Mouse (Mus musculus): ENCODE measurements at regions not wholly inside any gene's neighbourhood (a gene's known extent, or its start where the extent isn't known, plus 50 kb on each side); places are given as distances from the start of the nearest gene placed in this dataset.

DNA sequence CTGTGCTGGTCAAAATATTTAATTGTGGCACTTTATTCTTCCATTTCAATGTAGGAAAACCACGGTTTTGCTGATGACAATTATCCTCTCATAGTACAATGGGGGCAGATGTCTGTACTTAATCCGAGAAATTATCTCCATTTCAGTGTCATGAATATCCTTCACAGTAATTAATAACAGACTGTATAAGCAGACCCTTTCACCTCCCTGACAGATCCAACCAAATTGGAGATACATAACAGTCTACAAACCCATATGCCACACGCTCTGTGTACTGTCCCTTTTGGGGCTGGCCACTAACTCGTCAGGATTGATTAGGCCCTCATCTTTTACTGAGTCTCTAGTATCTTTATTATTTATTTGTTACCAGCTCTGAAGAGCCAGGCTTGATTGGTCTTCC lies 212.6 kb upstream of the Igfbp7 start:
- DNase-seq (ENCODE audit: low read depth, low spot score) = no peak

GRCm38 (mm10) chr5:77610496-77610895 lies 202.7 kb upstream of the Igfbp7 start:
- DNase-seq (ENCODE audit: low read depth, low spot score) = peak; percentile 21

GRCm38 (mm10) chr5:77594719-77595118 lies 186.9 kb upstream of the Igfbp7 start:
- DNase-seq (ENCODE audit: low read depth, low spot score) = no peak

DNA sequence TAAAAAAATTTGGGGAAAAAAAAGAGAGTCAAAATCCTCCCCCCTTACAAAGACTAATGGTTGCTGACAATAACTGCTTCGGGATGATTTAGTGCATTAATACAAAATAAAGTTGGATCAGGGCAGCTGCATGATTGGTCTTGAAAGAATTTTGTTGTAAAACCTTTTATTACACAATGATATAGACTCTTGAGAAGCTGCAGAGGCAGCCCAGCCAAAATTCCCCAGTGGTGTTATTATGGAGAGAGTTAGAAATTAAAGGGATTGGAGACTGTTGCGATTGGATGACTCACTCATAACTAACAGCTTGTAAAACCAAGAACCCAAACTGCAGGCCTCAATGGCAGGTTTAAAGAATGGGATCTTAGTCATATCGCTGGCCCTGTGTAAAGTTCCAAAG lies 181.4 kb upstream of the Igfbp7 start:
- DNase-seq (ENCODE audit: low read depth, low spot score) = no peak

DNA sequence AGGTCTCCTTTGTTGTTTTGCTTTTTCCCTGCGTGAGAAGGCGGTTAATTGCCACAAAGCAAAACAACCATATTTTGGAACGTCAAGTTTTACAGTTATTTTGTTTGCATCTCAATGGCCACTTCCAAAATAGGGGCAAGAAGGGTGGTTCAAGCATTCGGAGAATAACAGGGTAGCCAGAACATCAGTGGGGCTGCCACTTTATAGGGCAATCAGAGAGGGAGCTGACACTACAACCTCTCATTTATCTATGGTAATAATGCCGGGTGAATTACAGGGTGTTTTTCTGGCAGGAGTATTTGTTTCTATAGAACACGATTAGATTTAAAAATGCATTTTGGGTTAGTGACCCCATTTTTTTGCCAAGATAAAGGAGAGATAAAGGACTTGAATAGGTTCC lies 173.9 kb upstream of the Igfbp7 start:
- DNase-seq (ENCODE audit: low read depth, low spot score) = peak; percentile 24

DNA sequence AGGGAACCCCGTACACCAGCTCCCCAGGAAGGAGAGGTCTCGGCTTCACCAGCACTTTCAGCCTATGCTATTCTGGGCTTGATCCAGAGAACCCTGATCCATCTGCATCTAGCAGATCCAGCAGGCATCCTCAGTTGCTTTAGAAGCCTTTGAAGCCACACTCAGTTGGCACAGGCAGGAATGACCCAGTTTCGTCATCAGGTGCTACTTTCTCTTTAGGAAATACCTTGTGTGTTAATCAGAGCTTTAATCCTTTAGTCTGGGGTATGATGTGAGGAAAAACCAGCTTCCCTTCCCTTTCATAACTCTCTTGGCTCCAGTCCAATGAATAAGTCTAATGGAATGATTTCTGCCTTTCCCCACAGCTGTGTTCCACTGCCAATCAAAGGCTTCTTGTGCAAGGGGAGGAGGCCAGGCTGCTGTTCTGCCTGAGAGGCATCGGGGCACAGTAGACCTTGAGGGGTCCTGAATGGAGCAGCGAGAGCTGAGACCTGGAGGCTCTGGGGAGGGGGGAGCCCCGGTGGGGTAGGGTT lies 173.3 kb upstream of the Igfbp7 start:
- DNase-seq (ENCODE audit: low read depth, low spot score) = peak; percentile 65

DNA sequence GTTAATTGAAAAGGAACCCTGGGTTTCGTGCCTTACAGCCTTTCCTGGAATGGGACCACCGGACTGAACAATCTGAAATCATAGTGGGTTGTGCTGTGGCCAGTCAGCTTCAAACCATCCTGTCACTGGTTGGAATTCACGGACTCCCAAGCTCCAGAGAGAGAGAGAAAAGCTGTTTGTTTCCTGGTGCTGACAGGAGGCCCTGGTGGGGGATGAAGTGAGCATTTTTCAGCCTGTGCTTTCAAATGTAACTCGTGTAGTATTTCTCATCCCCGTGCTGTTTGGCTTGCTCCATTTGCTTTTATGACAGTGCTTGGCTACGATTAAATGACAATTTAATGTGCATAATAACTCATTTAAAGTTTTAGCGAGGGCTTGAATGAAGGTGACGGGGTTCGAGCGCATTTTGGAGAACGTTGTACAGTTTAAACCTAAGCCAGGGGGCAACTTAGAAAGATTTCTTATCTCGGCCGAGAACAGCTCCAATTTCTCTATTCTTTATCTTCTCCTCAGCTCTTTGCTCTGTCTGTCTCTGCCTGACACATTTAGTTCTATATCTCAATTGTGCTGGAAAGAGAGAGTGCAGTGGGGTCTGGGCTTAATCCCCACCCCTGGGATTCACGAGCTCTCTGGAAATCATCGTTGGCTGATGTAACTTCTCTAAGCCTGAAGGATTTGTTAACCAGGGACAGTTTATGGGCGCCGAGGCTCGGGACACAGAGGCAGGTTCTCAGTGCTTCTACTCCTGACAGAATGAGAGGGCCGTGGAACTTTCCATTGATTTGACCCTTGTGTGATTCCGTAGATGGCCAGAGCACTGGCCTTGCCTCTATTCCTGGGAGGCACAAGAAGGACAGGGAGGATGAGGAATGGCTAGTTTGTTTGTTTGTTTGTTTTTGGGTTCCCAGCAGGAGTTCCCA lies 172.2 kb upstream of the Igfbp7 start:
- DNase-seq (ENCODE audit: low read depth, low spot score) = no peak

DNA sequence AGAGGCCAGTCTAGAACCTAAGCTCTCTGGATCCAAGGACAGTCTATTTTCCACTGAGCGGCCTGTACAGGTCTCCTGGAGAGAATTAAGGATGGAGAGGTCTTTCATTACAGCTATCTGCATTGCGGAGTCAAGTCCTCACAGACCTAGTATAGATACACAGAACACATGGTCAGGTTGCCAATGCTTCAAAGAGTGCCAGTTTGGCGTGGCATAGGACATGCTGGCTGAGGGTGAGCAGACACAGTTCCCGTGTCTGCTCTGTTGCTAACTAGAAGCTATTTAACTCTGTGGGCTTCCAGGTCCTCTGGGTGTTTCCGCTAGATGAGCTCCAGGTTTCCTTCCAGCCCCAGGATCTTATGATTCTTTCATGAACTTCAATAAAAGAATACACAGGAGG lies 169.0 kb upstream of the Igfbp7 start:
- no peak for DNase-seq (ENCODE audit: low read depth, low spot score)

DNA sequence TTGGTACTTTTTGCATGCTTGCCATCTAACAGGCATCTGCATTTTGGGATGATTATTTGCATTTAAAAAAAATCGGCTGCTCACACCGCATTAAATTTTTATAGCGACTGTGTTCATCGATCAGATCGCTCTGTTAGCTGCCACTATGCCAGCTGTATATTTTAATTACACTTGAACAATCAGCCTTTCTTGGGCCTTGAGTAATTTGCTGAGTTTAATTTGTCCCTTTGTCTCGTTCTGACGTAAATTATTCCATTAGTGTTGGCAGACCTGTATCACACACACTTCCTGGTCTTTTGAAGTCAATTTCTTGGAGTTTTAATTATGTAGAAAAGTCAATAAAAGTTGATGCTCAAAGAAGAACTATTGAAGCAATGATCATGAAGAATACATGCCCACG lies 167.9 kb upstream of the Igfbp7 start:
- no peak for DNase-seq (ENCODE audit: low read depth, low spot score)

DNA sequence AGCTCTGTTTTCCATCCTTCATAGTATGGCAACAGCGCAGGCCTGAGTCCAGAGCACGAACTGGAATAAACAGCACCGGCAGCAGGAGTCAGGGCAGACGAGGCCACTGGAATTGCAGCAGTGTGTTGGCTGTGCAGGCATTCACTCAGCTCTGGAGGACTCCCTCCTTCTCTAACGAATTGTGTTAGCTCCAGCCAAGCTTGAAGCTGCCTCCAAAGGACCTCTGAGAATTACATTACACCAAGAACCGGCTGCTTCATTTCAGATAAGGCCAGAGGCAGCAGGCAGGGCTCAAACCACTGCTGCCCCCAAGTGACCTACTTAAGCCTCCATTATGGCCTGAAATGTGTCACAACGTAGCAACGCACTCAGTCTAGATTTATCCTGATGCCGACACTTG lies 162.5 kb upstream of the Igfbp7 start:
- DNase-seq (ENCODE audit: low read depth, low spot score) = peak; percentile 42

DNA sequence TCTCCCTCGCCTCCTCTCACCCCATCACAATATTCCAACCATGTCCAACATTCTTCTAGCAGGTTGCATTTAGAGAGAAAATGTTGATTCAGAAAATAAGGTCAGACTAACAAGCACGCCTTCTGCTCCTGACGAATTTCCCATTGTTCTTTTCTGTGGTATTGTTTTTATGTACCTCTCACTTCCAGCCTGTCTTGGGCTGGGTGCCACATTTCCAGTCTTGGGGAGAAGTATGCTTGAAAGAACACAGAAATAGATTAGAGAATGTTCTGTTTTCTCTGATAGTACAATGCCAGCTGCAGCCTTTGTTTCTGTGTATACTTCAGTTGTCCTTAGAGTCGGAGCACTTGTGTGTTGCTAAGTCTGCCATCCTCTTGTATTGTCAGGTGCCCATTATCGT lies 160.3 kb upstream of the Igfbp7 start:
- peak; percentile 62 for DNase-seq (ENCODE audit: low read depth, low spot score)

GRCm38 (mm10) chr5:77552580-77552979 lies 144.7 kb upstream of the Igfbp7 start:
- DNase-seq (ENCODE audit: low read depth, low spot score) = no peak

GRCm38 (mm10) chr5:77552081-77552480 lies 144.2 kb upstream of the Igfbp7 start:
- DNase-seq (ENCODE audit: low read depth, low spot score) = no peak

- DNase-seq (ENCODE audit: low read depth, low spot score) = peak; percentile 72
Observed at GRCm38 (mm10) chr5:77546001-77546620, 138.3 kb upstream of the Igfbp7 start.

GRCm38 (mm10) chr5:77532261-77533015 lies 124.6 kb upstream of the Igfbp7 start:
- peak; percentile 44 for DNase-seq (ENCODE audit: low read depth, low spot score)

DNA sequence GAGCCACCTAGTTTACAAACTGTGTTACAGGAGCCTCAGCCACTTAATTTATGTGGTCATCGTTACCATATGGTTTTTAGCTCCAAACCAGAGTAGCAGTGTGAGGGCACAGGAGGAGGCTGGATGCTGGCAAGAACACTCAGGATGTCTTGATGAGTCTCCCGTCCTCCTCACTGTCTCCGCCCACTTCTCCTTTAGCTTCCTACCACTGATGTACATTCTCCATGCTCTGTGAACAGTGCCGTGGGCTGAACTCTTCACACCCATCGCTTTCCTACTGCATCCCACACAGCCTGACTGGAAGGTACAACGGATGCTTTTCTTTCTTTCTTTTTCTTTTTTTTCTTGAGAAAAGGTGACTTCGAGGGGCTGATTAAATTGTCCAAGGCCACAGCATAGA lies 122.5 kb upstream of the Igfbp7 start:
- DNase-seq (ENCODE audit: low read depth, low spot score) = peak; percentile 79

DNA sequence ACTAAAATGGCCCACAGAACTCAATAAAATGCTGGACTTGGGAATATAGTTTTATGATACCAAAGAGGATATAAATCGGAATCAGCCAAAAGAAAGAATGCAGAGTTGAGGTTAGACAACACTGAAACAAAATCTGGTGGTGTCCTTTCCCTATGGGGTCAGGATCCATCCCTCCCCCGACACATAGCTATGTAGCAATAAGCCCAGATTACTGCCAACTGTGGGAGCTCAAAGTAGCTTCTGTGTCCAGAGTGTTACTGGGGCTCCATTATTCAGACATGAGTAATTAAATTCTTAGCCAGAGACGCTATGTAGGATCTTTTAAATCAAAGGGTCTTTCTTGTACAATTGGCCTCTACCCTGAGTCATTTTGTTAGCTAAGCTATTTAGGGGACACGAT lies 109.4 kb upstream of the Igfbp7 start:
- no peak for DNase-seq (ENCODE audit: low read depth, low spot score)

GRCm38 (mm10) chr5:77515448-77515847 lies 107.6 kb upstream of the Igfbp7 start:
- no peak for DNase-seq (ENCODE audit: low read depth, low spot score)

GRCm38 (mm10) chr5:77502684-77503083 lies 94.8 kb upstream of the Igfbp7 start:
- DNase-seq (ENCODE audit: low read depth, low spot score) = peak; percentile 60

DNA sequence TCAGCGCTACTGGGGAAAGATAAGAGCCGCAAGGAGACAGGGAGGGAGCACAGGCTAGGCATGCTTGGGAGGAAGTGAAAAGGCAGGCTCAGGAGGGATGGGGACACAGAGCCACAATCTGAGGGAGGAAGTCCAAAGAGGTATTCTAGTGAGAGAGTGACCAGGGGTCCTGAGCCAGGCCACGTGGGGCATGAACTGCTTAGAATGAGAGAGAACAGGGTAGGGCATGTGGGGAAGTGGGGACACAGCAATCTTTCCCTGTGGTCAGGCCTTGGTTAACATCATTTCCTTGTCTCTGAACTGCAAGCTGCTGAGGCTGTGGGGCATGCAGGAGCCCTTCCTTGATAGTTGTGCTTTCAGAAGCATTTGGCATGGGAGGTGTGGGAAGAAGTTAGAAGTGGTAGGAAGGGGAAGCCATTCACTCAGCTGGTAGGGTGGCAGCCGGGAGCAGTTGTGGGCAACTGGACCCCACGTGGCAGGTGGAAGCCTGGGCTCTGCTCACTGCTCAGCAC lies 92.2 kb upstream of the Igfbp7 start:
- DNase-seq (ENCODE audit: low read depth, low spot score) = no peak

GRCm38 (mm10) chr5:77494601-77495000 lies 86.8 kb upstream of the Igfbp7 start:
- no peak for DNase-seq (ENCODE audit: low read depth, low spot score)

DNA sequence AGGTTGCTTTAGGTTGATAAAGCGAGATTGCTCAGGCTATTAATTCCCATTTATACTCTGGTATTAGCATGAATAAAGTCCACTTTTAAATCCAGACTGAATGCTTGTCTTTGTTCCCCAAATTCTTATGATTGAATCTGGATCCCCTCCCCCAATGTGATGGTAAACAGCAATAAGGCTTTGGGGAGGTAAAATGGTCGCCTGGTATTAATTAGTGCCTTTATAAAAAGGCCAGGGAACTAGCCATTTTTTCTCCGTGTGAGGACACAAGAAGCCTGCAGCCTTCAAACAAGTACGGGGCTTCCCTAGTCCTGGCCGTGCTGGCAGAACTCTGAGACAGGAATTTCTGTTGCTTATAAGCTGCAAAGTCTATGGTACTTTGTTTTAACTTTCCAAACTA lies 81.1 kb upstream of the Igfbp7 start:
- DNase-seq (ENCODE audit: low read depth, low spot score) = no peak

Data from brain, adult 2 months (tissue).